Mouse (Mus musculus): ENCODE results near the gene Psmg4. TPM values are rescaled to one million over a fixed set of nuclear protein-coding genes. Genes with fewer than 3 reads are reported as not detected.

Gene Psmg4
- polyA plus RNA-seq (2012), result 3.3 and 3.9 TPM in 2 replicates

DNA sequence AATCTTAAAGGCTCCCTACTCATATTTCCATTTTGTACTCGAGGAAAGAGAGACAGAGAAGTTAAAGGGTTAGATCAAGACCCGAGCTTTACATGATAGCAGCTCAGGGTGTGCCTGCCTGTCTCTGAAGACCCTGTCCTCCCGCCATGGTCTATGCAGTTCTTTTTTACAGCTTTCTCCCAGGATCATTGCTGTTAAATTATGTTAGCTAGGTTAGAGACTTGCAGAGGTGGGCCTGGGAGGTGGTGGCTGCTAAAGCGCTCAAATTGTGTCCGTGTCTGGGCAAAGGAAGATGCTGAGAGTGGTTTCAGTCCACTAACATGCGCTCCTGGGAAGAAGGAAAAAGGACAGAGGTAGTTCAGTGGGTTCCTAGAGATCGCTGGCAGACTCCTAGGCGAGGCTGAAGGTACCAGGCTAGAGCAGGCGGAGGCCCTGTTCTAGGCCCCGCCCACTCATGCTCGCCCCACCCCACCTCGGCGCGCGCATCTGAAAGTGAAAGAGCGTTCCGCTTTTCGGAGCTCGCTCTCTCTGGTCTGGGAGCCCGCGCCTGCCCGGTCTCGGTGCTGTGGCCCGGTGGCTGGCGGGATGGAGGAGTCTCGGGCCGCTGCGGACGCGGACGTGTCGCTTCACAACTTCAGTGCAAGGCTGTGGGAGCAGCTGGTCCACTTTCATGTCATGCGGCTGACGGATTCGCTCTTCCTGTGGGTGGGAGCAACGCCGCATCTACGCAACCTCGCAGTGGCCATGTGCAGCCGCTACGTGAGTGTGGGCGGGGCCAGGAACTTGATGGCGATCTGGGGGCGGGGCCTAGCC, at the start of gene Psmg4:
Gene Psmg4, plus strand, starts transcription at position 474 of the 813 bp plus-strand sequence.
- Histone ChIP-seq H3K9me3 (ENCODE audit: control insufficient read depth, low read length) (no peaks in the 10 kb centered on the region), H3K4me3 (replicated peaks) (peak within 1 kb of the TSS; percentile 77), H3K4me1 (ENCODE audit: control insufficient read depth) (peaks cover 29% of the 10 kb centered on the region), H3K27me3 (ENCODE audit: control insufficient read depth) (no peaks in the 10 kb centered on the region), H3K36me3 (ENCODE audit: control insufficient read depth) (peaks cover 8% of the 10 kb centered on the region)
- TF ChIP-seq TAL1 (IDR thresholded peaks at IDR 0.05; ENCODE audit: low read length) (no peak), GATA1 (IDR thresholded peaks at IDR 0.05; ENCODE audit: low read length) (no peak)

DNA sequence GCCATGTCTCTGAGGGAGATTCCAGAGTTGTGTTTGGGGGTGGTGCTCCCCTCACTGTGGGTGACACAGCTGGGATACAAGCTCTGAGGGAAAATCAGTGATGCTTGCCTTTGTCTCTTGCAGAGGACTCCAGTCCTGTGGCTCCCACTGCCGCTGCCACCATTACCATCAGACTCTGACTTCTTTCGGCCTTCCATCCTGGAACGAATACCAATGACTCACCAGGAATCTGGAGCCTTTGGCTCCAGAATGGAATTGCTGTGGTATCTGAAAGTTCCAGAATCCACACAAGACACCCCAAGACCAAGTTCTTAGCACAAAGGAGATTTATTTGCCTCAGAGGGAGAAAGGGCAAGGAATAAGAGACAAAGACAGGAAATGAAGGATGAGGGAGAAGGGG, 49.7 kb upstream of the Psmg4 start:
- H3K4me3 ChIP-seq (replicated peaks), result no peak overlapping the region
- TF ChIP-seq GATA1 (IDR thresholded peaks at IDR 0.05; ENCODE audit: low read length), result no peak
- no peak for TF ChIP-seq TAL1 (IDR thresholded peaks at IDR 0.05; ENCODE audit: low read length)
- no peaks in the 10 kb centered on the region for H3K27me3 ChIP-seq (ENCODE audit: control insufficient read depth)
- no peaks in the 10 kb centered on the region for H3K9me3 ChIP-seq (ENCODE audit: control insufficient read depth, low read length)
- no peaks in the 10 kb centered on the region for H3K36me3 ChIP-seq (ENCODE audit: control insufficient read depth)
- peaks cover 10% of the 10 kb centered on the region for H3K4me1 ChIP-seq (ENCODE audit: control insufficient read depth)

DNA sequence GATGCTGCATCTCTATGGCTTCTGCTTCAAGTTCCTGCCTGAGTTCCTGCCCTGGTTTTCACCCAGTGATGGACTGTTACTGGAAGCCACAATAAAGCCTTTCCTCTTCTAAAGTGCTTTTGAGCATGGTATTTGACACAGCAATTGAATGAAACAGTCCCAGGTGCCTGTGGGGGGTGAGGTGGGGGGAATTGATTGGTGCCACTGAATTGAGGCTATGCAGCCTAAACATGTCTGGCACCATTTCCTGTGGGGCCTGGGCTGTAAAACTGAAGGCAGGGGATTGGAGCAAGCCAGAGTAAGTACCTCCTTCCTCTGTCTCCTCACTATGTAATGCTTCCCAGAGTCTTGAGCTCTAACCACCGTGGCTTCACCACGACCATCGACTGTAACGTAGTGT, 48.1 kb upstream of the Psmg4 start:
- H3K27me3 ChIP-seq (ENCODE audit: control insufficient read depth), result no peaks in the 10 kb centered on the region
- H3K4me3 ChIP-seq (replicated peaks), result no peak overlapping the region
- H3K36me3 ChIP-seq (ENCODE audit: control insufficient read depth), result no peaks in the 10 kb centered on the region
- peaks cover 19% of the 10 kb centered on the region for H3K4me1 ChIP-seq (ENCODE audit: control insufficient read depth)
- TF ChIP-seq GATA1 (IDR thresholded peaks at IDR 0.05; ENCODE audit: low read length) (no peak), TAL1 (IDR thresholded peaks at IDR 0.05; ENCODE audit: low read length) (no peak)
- H3K9me3 ChIP-seq (ENCODE audit: control insufficient read depth, low read length), result no peaks in the 10 kb centered on the region

DNA sequence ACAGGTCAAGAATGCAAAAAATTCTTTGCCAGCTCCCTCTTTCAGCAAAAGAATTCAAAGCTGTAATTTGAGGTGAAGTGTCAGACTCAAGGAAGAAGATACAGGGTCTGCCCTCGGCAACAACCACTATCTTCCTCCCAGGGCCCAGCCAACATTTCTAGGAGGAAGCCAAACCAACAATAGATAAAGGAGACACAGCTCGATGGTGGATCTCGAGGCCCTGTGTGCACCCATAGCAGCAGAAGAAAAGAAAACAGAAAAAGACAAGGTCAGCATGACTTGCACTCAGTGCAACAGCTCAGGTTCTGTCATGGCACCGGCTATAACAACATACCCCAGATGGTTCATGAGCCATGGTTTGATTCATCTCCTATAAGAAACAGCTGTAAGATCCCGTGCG, 46.3 kb upstream of the Psmg4 start:
- no peaks in the 10 kb centered on the region; the same call in 1 of the 2 replicates for H3K27me3 ChIP-seq (ENCODE audit: control insufficient read depth)
- no peaks in the 10 kb centered on the region for H3K9me3 ChIP-seq (ENCODE audit: control insufficient read depth, low read length)
- H3K36me3 ChIP-seq (ENCODE audit: control insufficient read depth), result no peaks in the 10 kb centered on the region

DNA sequence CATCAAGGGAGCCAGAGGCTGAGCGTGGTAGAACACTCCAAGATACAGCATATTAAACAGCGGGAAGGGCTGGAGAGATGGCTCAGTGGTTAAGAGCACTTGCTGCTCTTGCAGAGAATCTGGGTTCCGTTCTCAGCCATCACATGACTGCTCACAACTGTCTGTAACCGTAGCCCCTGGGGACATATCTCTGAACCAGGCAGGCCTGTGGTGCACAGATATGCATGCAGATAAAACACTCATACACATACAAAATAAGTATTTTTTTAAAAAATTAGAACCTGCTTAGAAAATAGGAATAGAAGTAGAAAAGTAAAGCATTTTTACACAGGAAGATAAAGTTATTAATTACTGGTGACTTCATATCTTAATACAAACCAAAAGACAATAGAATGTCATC, 43.9 kb upstream of the Psmg4 start:
- H3K27me3 ChIP-seq (ENCODE audit: control insufficient read depth), result no peaks in the 10 kb centered on the region; the same call in 1 of the 2 replicates
- TF ChIP-seq TAL1 (IDR thresholded peaks at IDR 0.05; ENCODE audit: low read length) (peak; percentile 25; the same call in 1 of the 3 replicates), GATA1 (IDR thresholded peaks at IDR 0.05; ENCODE audit: low read length) (no peak)
- H3K9me3 ChIP-seq (ENCODE audit: control insufficient read depth, low read length), result no peaks in the 10 kb centered on the region
- H3K4me1 ChIP-seq (ENCODE audit: control insufficient read depth), result peaks cover 19% of the 10 kb centered on the region
- H3K4me3 ChIP-seq (replicated peaks), result no peak overlapping the region
- no peaks in the 10 kb centered on the region for H3K36me3 ChIP-seq (ENCODE audit: control insufficient read depth)

More for the DNA sequence above, 46.3 kb upstream of the Psmg4 start:
- peaks cover 19% of the 10 kb centered on the region for H3K4me1 ChIP-seq (ENCODE audit: control insufficient read depth)
- no peak overlapping the region for H3K4me3 ChIP-seq (replicated peaks)
- no peak for TF ChIP-seq TAL1 (IDR thresholded peaks at IDR 0.05; ENCODE audit: low read length)
- no peak for TF ChIP-seq GATA1 (IDR thresholded peaks at IDR 0.05; ENCODE audit: low read length)

DNA sequence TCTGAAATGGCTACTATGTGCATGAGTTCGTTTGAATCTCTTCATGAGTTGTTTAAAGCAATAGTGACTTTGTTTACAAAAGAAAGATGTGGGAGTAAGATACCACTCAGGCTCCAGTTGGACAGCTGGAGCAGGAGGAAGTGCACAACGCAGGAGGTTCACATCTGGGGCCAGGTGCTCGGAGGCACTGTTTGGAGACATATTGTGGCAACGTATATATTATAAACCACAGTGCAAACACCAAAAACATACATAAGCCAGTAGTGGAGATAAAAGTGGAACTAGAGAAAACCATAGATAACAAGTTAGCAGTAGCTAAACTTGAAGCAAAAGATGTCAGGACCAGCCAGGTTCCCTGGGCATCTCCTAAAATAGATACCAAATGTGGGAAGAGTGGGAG, 43.4 kb upstream of the Psmg4 start:
- peaks cover 19% of the 10 kb centered on the region for H3K4me1 ChIP-seq (ENCODE audit: control insufficient read depth)
- peaks cover 2% of the 10 kb centered on the region; the same call in 1 of the 2 replicates for H3K27me3 ChIP-seq (ENCODE audit: control insufficient read depth)
- TF ChIP-seq TAL1 (IDR thresholded peaks at IDR 0.05; ENCODE audit: low read length) (no peak), GATA1 (IDR thresholded peaks at IDR 0.05; ENCODE audit: low read length) (no peak)
- H3K36me3 ChIP-seq (ENCODE audit: control insufficient read depth), result no peaks in the 10 kb centered on the region
- H3K9me3 ChIP-seq (ENCODE audit: control insufficient read depth, low read length), result no peaks in the 10 kb centered on the region
- H3K4me3 ChIP-seq (replicated peaks), result no peak overlapping the region

DNA sequence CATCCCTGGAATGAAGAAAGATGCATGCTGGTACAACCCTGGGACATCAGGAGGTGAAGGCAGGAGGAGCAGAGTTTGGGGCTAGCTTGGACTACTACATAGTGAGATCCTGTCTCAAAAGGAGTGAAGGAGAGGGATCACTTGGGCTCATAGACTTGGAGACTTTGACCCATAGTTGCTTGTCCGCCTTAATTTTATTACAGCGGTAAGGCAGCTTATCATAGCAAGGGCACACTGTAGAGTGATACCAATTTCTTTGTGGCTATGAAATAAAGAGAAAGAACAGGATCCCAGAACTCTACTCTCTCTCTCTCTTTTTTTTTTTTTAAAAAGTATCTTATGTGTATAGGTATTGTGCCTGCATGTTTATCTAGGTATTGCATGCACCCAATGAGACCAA, 42.2 kb upstream of the Psmg4 start:
- H3K36me3 ChIP-seq (ENCODE audit: control insufficient read depth), result no peaks in the 10 kb centered on the region
- no peak overlapping the region for H3K4me3 ChIP-seq (replicated peaks)
- H3K4me1 ChIP-seq (ENCODE audit: control insufficient read depth), result peaks cover 17% of the 10 kb centered on the region
- H3K9me3 ChIP-seq (ENCODE audit: control insufficient read depth, low read length), result no peaks in the 10 kb centered on the region
- TF ChIP-seq GATA1 (IDR thresholded peaks at IDR 0.05; ENCODE audit: low read length) (no peak), TAL1 (IDR thresholded peaks at IDR 0.05; ENCODE audit: low read length) (no peak)
- peaks cover 5% of the 10 kb centered on the region; the same call in 1 of the 2 replicates for H3K27me3 ChIP-seq (ENCODE audit: control insufficient read depth)

DNA sequence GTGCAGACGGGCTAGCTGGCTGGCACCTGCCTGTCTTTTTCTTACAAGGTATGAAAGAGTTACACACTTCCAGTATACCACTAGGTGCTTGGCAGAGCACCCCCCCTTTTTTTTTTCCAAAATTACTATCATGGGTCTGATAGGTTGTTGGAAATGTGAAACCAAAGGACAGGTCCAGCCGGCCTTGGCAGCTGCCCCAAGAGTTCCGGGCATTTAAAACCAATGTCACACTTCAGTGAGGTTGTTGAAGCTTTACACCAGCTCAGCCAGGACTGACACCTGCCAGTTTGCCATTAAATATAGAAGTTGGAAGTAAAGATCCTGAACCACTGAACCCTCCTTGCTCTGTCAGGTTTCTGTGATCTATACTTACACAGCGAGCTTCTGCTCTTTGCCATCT, 37.1 kb upstream of the Psmg4 start:
- H3K9me3 ChIP-seq (ENCODE audit: control insufficient read depth, low read length), result no peaks in the 10 kb centered on the region; the same call in 1 of the 2 replicates
- H3K36me3 ChIP-seq (ENCODE audit: control insufficient read depth), result no peaks in the 10 kb centered on the region
- H3K4me3 ChIP-seq (replicated peaks), result no peak overlapping the region
- TF ChIP-seq GATA1 (IDR thresholded peaks at IDR 0.05; ENCODE audit: low read length) (no peak), TAL1 (IDR thresholded peaks at IDR 0.05; ENCODE audit: low read length) (no peak)
- H3K27me3 ChIP-seq (ENCODE audit: control insufficient read depth), result peaks cover 32% of the 10 kb centered on the region
- peaks cover 14% of the 10 kb centered on the region for H3K4me1 ChIP-seq (ENCODE audit: control insufficient read depth)

DNA sequence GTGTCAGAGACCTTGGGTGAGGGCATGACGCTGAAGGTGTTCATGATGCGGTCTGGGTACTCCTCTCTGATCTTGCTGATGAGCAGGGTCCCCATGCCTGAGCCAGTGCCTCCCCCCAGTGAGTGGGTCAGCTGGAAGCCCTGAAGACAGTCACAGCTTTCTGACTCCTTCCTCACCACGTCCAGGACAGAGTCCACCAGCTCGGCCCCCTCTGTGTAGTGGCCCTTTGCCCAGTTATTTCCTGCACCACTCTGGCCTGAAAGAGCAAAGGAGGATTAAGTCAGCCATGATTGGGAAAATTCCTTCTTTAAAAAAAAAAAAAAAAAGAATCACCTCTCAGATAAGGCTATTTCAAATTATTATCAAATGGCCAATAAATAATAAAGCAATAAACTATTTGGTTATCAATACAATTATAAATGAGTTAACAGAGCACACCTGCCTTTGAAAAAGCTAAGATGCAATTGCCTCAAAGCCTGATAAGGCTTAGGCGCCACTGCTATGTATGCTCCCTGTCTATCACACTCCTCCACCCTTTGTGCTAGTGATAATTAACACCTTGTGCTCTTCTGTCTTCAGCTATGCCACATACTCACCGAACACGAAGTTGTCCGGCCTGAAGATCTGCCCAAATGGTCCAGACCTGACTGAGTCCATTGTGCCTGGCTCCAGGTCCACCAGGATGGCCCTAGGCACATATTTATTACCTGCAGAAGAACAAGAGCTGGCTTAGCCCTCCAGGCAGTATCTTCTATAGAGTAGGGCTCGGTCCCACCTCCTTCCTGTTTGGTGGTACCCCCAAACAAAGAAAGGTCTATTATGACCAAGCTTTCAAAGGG, 34.3 kb upstream of the Psmg4 start:
- Histone ChIP-seq H3K9me3 (ENCODE audit: control insufficient read depth, low read length) (no peaks in the 10 kb centered on the region; the same call in 1 of the 2 replicates), H3K27me3 (ENCODE audit: control insufficient read depth) (peaks cover 60% of the 10 kb centered on the region), H3K36me3 (ENCODE audit: control insufficient read depth) (no peaks in the 10 kb centered on the region), H3K4me1 (ENCODE audit: control insufficient read depth) (peaks cover 20% of the 10 kb centered on the region), H3K4me3 (replicated peaks) (no peak overlapping the region)
- TF ChIP-seq TAL1 (IDR thresholded peaks at IDR 0.05; ENCODE audit: low read length) (no peak), GATA1 (IDR thresholded peaks at IDR 0.05; ENCODE audit: low read length) (no peak)

Data from erythroblast, embryonic 14.5 days (primary cell).